Comparison of ENCODE assay signal across 17 mouse cellular contexts in genomic region chr2:118752792-118753108, GRCm38 (mm10). TPM values are rescaled to one million over a fixed set of nuclear protein-coding genes. Genes with fewer than 3 reads are reported as not detected.
A peak's percentile ranks its signal among the peaks of the same experiment; 100 is the strongest.
DNase-seq lines count a peak whose midpoint lies in the region; ATAC-seq and TF ChIP-seq lines count a peak whose summit lies in the region.
"Had no signal": no experiment of that assay in that cellular context is flagged by ENCODE, and none has a peak within 500 bp of the region (broad histone marks: within the 10 kb centered on the region; RNA-seq: fewer than 3 reads in every experiment).

No protein-coding gene starts in this region.

- H3K27me3 ChIP-seq in heart, embryonic 14.5 days (ENCODE audit: control insufficient read depth, insufficient read depth, low read length), result no peaks in the 10 kb centered on the region; the same call in 1 of the 2 replicates
- H3K27me3 ChIP-seq in intestine, embryonic 15.5 days (replicated peaks), result no peaks in the 10 kb centered on the region
- no peaks in the 10 kb centered on the region for H3K27me3 ChIP-seq in liver, embryonic 16.5 days (ENCODE audit: control insufficient read depth, insufficient read depth, low read depth, low read length)
- no peaks in the 10 kb centered on the region for H3K27me3 ChIP-seq in kidney, adult 2 months (replicated peaks; ENCODE audit: control insufficient read depth, insufficient read depth, low read length)

- WGBS in heart, embryonic 14.5 days, result 49% methylated on average over 4 of the region's 4 CpGs
- 64% methylated on average over 4 of the region's 4 CpGs for whole genome bisulfite sequencing in intestine, embryonic 15.5 days
- 37% methylated on average over 4 of the region's 4 CpGs for WGBS in liver, embryonic 16.5 days (ENCODE audit: insufficient replicate concordance)
- 77% methylated on average over 4 of the region's 4 CpGs for WGBS in kidney, adult 2 months

- intact Hi-C loops in heart, postnatal 14 days (cut with DNase I), result no loop called here

- DNase-seq in heart, postnatal 14 days, result no peak
- DNase-seq in kidney, adult 2 months, result no peak
- DNase-seq in cerebellum, postnatal 10 days, result no peak
- no peak for DNase-seq in cerebellum, postnatal 14 days
- DNase-seq: thymus, postnatal 25 days had no signal

- H3K27ac ChIP-seq in heart, embryonic 14.5 days (replicated peaks in 1 of 2; ENCODE audit: control insufficient read depth in 1 of 2, insufficient read depth in 1 of 2, low read depth in 2 of 2, low read length in 2 of 2), result peak overlapping the region; percentile 91 to 93
- peak overlapping the region; percentile 59 for H3K27ac ChIP-seq in intestine, embryonic 15.5 days
- peak overlapping the region; percentile 75 for H3K27ac ChIP-seq in liver, embryonic 16.5 days (ENCODE audit: low read length)
- H3K27ac ChIP-seq in kidney, adult 2 months (ENCODE audit: insufficient read depth, low read depth, low read length), result no peak overlapping the region
- H3K27ac ChIP-seq: hindbrain, embryonic 10.5 days; neural tube, embryonic 13.5 days had no signal

- no peak for ATAC-seq in heart, embryonic 14.5 days (ENCODE audit: insufficient number of reproducible peaks, insufficient read depth, low FRiP score, low read depth)
- ATAC-seq in common myeloid progenitor, adult 5-6 weeks (replicated peaks; ENCODE audit: low read depth, poor library complexity, severe bottlenecking), result peak; percentile 52; the same call in 1 of the 2 replicates
- ATAC-seq in intestine, embryonic 15.5 days, result peak; percentile 39
- peak; percentile 82 for ATAC-seq in liver, embryonic 16.5 days (ENCODE audit: low read depth)
- ATAC-seq: CD4-positive, CD25-positive, alpha-beta regulatory T cell, adult 4 months had no signal

- no peak overlapping the region for H3K4me3 ChIP-seq in heart, embryonic 14.5 days (ENCODE audit: control insufficient read depth in 1 of 2, insufficient read depth in 1 of 2, low read depth in 1 of 2, low read length in 2 of 2)
- H3K4me3 ChIP-seq in intestine, embryonic 15.5 days (replicated peaks), result no peak overlapping the region
- no peak overlapping the region for H3K4me3 ChIP-seq in liver, embryonic 16.5 days (ENCODE audit: low read depth, low read length)
- no peak overlapping the region for H3K4me3 ChIP-seq in kidney, adult 2 months (ENCODE audit: insufficient read depth, low read depth, low read length)
- H3K4me3 ChIP-seq: hindbrain, embryonic 10.5 days; limb, embryonic 12.5 days; neural tube, embryonic 13.5 days had no signal

- TF ChIP-seq POLR2A in kidney, adult 2 months (IDR thresholded peaks at IDR 0.05; ENCODE audit: low read depth, low read length), result no peak

- no peak for TF ChIP-seq CTCF in kidney, adult 2 months (conservative IDR thresholded peaks at IDR 0.05; ENCODE audit: insufficient read depth, insufficient read length, low read depth, low read length)

- peaks cover 38 to 55% of the 10 kb centered on the region in 2 experiments for H3K4me1 ChIP-seq in heart, embryonic 14.5 days (ENCODE audit: control insufficient read depth in 2 of 2, insufficient read depth in 2 of 2, low read length in 2 of 2)
- peaks cover 20% of the 10 kb centered on the region for H3K4me1 ChIP-seq in intestine, embryonic 15.5 days (replicated peaks)
- peaks cover 16% of the 10 kb centered on the region for H3K4me1 ChIP-seq in liver, embryonic 16.5 days (ENCODE audit: control insufficient read depth, low read depth, low read length)
- peaks cover 1% of the 10 kb centered on the region; the same call in 1 of the 2 replicates for H3K4me1 ChIP-seq in kidney, adult 2 months (ENCODE audit: control insufficient read depth, insufficient read depth, low read length)

- peaks cover 26% of the 10 kb centered on the region for H3K36me3 ChIP-seq in heart, embryonic 14.5 days (ENCODE audit: control insufficient read depth, insufficient read depth, low read length)
- H3K36me3 ChIP-seq in intestine, embryonic 15.5 days, result no peaks in the 10 kb centered on the region
- H3K36me3 ChIP-seq in liver, embryonic 16.5 days (ENCODE audit: control insufficient read depth, insufficient read depth), result no peaks in the 10 kb centered on the region
- no peaks in the 10 kb centered on the region for H3K36me3 ChIP-seq in kidney, adult 2 months (ENCODE audit: control insufficient read depth, insufficient read depth, low read length)
- H3K36me3 ChIP-seq: limb, embryonic 12.5 days; neural tube, embryonic 13.5 days had no signal

- H3K4me2 ChIP-seq in heart, embryonic 14.5 days (ENCODE audit: low read length), result peak overlapping the region; percentile 34; the same call in 1 of the 2 replicates
- no peak overlapping the region for H3K4me2 ChIP-seq in intestine, embryonic 15.5 days (replicated peaks)
- peak overlapping the region; percentile 38; the same call in 1 of the 2 replicates for H3K4me2 ChIP-seq in liver, embryonic 16.5 days (ENCODE audit: low read depth, low read length)
- H3K4me2 ChIP-seq: limb, embryonic 12.5 days; neural tube, embryonic 13.5 days had no signal

- H3K9ac ChIP-seq in heart, embryonic 14.5 days (ENCODE audit: low read length), result peak overlapping the region; percentile 47; the same call in 1 of the 2 replicates
- no peak overlapping the region for H3K9ac ChIP-seq in intestine, embryonic 15.5 days
- no peak overlapping the region for H3K9ac ChIP-seq in liver, embryonic 16.5 days (ENCODE audit: low read depth, low read length)
- H3K9ac ChIP-seq: neural tube, embryonic 13.5 days had no signal

- H3K9me3 ChIP-seq in heart, embryonic 14.5 days (ENCODE audit: control insufficient read depth, low read length), result no peaks in the 10 kb centered on the region
- H3K9me3 ChIP-seq in intestine, embryonic 15.5 days, result no peaks in the 10 kb centered on the region
- no peaks in the 10 kb centered on the region for H3K9me3 ChIP-seq in liver, embryonic 16.5 days (replicated peaks; ENCODE audit: control insufficient read depth, low read length)
- H3K9me3 ChIP-seq: hindbrain, embryonic 10.5 days; limb, embryonic 12.5 days; neural tube, embryonic 13.5 days had no signal

RNA-seq across cellular contexts. Expression of gene Inafm2, which starts 7.2 kb away (rescaled TPM):
- 64.4 and 68.0 TPM in 2 replicates for polyA plus RNA-seq in heart, embryonic 14.5 days (2014; fragmentation: Nextera tagmentation; extraction: Ambion mirVana)
- total RNA-seq in heart, postnatal 14 days (2021), result 10 to 100 TPM; 36.2 to 38.6 TPM
- total RNA-seq in common myeloid progenitor, adult 5-6 weeks (2017), result 19.8 and 20.5 TPM in 2 replicates
- polyA plus RNA-seq in intestine, embryonic 15.5 days (2015; fragmentation: Nextera tagmentation; extraction: Ambion mirVana), result 21.0 and 23.4 TPM in 2 replicates
- polyA plus RNA-seq in liver, embryonic 16.5 days (2015; fragmentation: Nextera tagmentation; extraction: Ambion mirVana), result 12.0 and 12.1 TPM in 2 replicates
- polyA plus RNA-seq in kidney, adult 2 months (2012; rRNA removed), result 8.1 and 8.7 TPM in 2 replicates

RNA-seq across cellular contexts. Expression of gene Ccdc9b, which starts 9.7 kb away (rescaled TPM):
- 1.7 and 2.2 TPM in 2 replicates for polyA plus RNA-seq in heart, embryonic 14.5 days (2014; fragmentation: Nextera tagmentation; extraction: Ambion mirVana)
- total RNA-seq in heart, postnatal 14 days (2021), result 10 to 100 TPM; 15.5 to 17.5 TPM
- 0.24 and 0.96 TPM in 2 replicates for total RNA-seq in common myeloid progenitor, adult 5-6 weeks (2017)
- 1.1 TPM in 2 replicates for polyA plus RNA-seq in intestine, embryonic 15.5 days (2015; fragmentation: Nextera tagmentation; extraction: Ambion mirVana)
- 0.26 and 0.37 TPM in 2 replicates for polyA plus RNA-seq in liver, embryonic 16.5 days (2015; fragmentation: Nextera tagmentation; extraction: Ambion mirVana)
- 3.4 and 3.6 TPM in 2 replicates for polyA plus RNA-seq in kidney, adult 2 months (2012; rRNA removed)
- polyA plus RNA-seq: CD4-positive, CD25-positive, alpha-beta regulatory T cell, adult 4 months had no signal

RNA-seq across cellular contexts. Expression of gene Phgr1, which starts 19.8 kb away (rescaled TPM):
- polyA plus RNA-seq in heart, embryonic 14.5 days (2014; fragmentation: Nextera tagmentation; extraction: Ambion mirVana), result not detected in 2 replicates
- not detected for total RNA-seq in heart, postnatal 14 days (2021)
- total RNA-seq in common myeloid progenitor, adult 5-6 weeks (2017), result not detected in 2 replicates
- polyA plus RNA-seq in intestine, embryonic 15.5 days (2015; fragmentation: Nextera tagmentation; extraction: Ambion mirVana), result 41.2 and 48.8 TPM in 2 replicates
- 0.85 TPM in 1 of 2 replicates, not detected in the other for polyA plus RNA-seq in liver, embryonic 16.5 days (2015; fragmentation: Nextera tagmentation; extraction: Ambion mirVana)
- not detected in 2 replicates for polyA plus RNA-seq in kidney, adult 2 months (2012; rRNA removed)
- total RNA-seq: adrenal gland, adult 18-20 months; layer of hippocampus, postnatal 10 days had no signal
- polyA plus RNA-seq: CD4-positive, CD25-positive, alpha-beta regulatory T cell, adult 4 months; cortical plate, adult 2 months; hindbrain, embryonic 10.5 days; kidney, embryonic 14.5 days; limb, embryonic 12.5 days; neural tube, embryonic 13.5 days had no signal

RNA-seq across cellular contexts. Expression of gene Plcb2, which starts 24.5 kb away (rescaled TPM):
- 2.0 and 2.6 TPM in 2 replicates for polyA plus RNA-seq in heart, embryonic 14.5 days (2014; fragmentation: Nextera tagmentation; extraction: Ambion mirVana)
- 1 to 10 TPM; 2.4 to 2.7 TPM for total RNA-seq in heart, postnatal 14 days (2021)
- 34.5 and 42.0 TPM in 2 replicates for total RNA-seq in common myeloid progenitor, adult 5-6 weeks (2017)
- 1.2 and 1.6 TPM in 2 replicates for polyA plus RNA-seq in intestine, embryonic 15.5 days (2015; fragmentation: Nextera tagmentation; extraction: Ambion mirVana)
- 2.3 and 3.0 TPM in 2 replicates for polyA plus RNA-seq in liver, embryonic 16.5 days (2015; fragmentation: Nextera tagmentation; extraction: Ambion mirVana)
- polyA plus RNA-seq in kidney, adult 2 months (2012; rRNA removed), result 1.9 and 3.7 TPM in 2 replicates

RNA-seq across cellular contexts. Expression of gene Disp2, which starts 26.8 kb away (rescaled TPM):
- 0.18 and 0.27 TPM in 2 replicates for polyA plus RNA-seq in heart, embryonic 14.5 days (2014; fragmentation: Nextera tagmentation; extraction: Ambion mirVana)
- under 1 TPM; 0.02 to 0.10 TPM for total RNA-seq in heart, postnatal 14 days (2021)
- not detected in 2 replicates for total RNA-seq in common myeloid progenitor, adult 5-6 weeks (2017)
- 2.7 TPM in 2 replicates for polyA plus RNA-seq in intestine, embryonic 15.5 days (2015; fragmentation: Nextera tagmentation; extraction: Ambion mirVana)
- polyA plus RNA-seq in liver, embryonic 16.5 days (2015; fragmentation: Nextera tagmentation; extraction: Ambion mirVana), result 0.19 TPM in 2 replicates
- 0.35 and 0.67 TPM in 2 replicates for polyA plus RNA-seq in kidney, adult 2 months (2012; rRNA removed)
- polyA plus RNA-seq: CD4-positive, CD25-positive, alpha-beta regulatory T cell, adult 4 months had no signal

Comparison
In these comparisons a context has a peak if more than half of its experiments do, and no peak if none do; other contexts are left out.
1. RNA of gene Phgr1, which starts 19.8 kb away (polyA plus RNA-seq): 41.2 to 48.8 TPM in intestine, embryonic 15.5 days; 0.85 TPM in liver, embryonic 16.5 days, not detected in kidney, adult 2 months and not detected in heart, embryonic 14.5 days; every median in the first group is over 10 times any median in the second.